Comparison of ENCODE assay signal across 11 mouse cellular contexts in the genomic region with DNA sequence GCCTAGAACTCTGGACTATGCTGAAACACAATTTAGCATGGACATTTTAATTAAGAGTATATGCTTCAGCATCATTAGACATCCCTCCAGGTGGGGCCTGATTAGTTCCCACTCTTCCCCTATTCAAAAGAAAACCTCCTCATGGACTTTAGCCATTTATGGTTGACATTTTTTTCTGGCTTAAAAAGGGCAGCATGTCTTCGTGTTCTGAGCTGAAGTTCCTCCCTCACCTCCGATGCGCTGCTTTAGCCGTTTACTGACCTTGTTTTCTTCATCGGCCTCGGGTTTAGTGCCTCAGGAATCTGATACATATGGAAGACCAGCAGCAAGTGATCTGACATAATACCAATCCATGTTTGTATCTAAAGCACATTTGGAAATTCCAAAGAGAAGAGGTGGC. TPM values are rescaled to one million over a fixed set of nuclear protein-coding genes. Genes with fewer than 3 reads are reported as not detected.
DNase-seq lines count a peak whose midpoint lies in the region; ATAC-seq and TF ChIP-seq lines count a peak whose summit lies in the region.
"Had no signal": no experiment of that assay in that cellular context is flagged by ENCODE, and none has a peak within 500 bp of the region (broad histone marks: within the 10 kb centered on the region; RNA-seq: fewer than 3 reads in every experiment).

No protein-coding gene starts in this region.

- no peaks in the 10 kb centered on the region for H3K9me3 ChIP-seq in heart, embryonic 14.5 days (ENCODE audit: control insufficient read depth, low read length)
- H3K9me3 ChIP-seq in heart, embryonic 11.5 days (replicated peaks; ENCODE audit: control insufficient read depth, low read length): no peaks in the 10 kb centered on the region
- H3K9me3 ChIP-seq in lung, embryonic 15.5 days: no peaks in the 10 kb centered on the region
- H3K9me3 ChIP-seq in limb, embryonic 14.5 days (ENCODE audit: control insufficient read depth, low read length): no peaks in the 10 kb centered on the region

- intact Hi-C loops in gastrocnemius, adult 2 months (cut with DNase I): loop anchor here (2.0 to 5.0 kb wide), 2 partner anchors 73 to 107 kb away; a partner anchor contains a TSS

- peak overlapping the region; percentile 23; the same call in 1 of the 2 replicates for H3K4me2 ChIP-seq in heart, embryonic 14.5 days (ENCODE audit: low read length)
- H3K4me2 ChIP-seq in heart, embryonic 11.5 days: no peak overlapping the region; the same call in 1 of the 2 replicates
- peak overlapping the region; percentile 49 for H3K4me2 ChIP-seq in lung, embryonic 15.5 days
- H3K4me2 ChIP-seq in limb, embryonic 14.5 days (replicated peaks; ENCODE audit: low read depth, low read length, severe bottlenecking): no peak overlapping the region

- DNase-seq in lung, postnatal 14 days: no peak
- DNase-seq in limb, embryonic 14.5 days (ENCODE audit: low spot score): no peak
- no peak for DNase-seq in gastrocnemius, postnatal 4 days (ENCODE audit: low spot score in 2 of 2)
- DNase-seq in gastrocnemius, adult 2 months: no peak
- DNase-seq: cerebellum, adult 9-10 months; layer of hippocampus, postnatal 36 days had no signal

- no peak for ATAC-seq in heart, embryonic 14.5 days (ENCODE audit: insufficient number of reproducible peaks, insufficient read depth, low FRiP score, low read depth)
- ATAC-seq in heart, embryonic 11.5 days (replicated peaks; ENCODE audit: insufficient number of reproducible peaks, low FRiP score, low TSS enrichment): no peak
- ATAC-seq in lung, embryonic 15.5 days (ENCODE audit: borderline replicate concordance, extremely low read depth, low FRiP score, low TSS enrichment): no peak
- no peak for ATAC-seq in limb, embryonic 14.5 days (ENCODE audit: low FRiP score, low read depth)
- ATAC-seq: CD4-positive, CD25-positive, alpha-beta regulatory T cell, adult 4 months had no signal

- no peak overlapping the region for H3K27ac ChIP-seq in heart, embryonic 14.5 days (replicated peaks in 1 of 2; ENCODE audit: control insufficient read depth in 1 of 2, insufficient read depth in 1 of 2, low read depth in 2 of 2, low read length in 2 of 2)
- H3K27ac ChIP-seq in heart, embryonic 11.5 days (ENCODE audit: low read depth, low read length): no peak overlapping the region
- H3K27ac ChIP-seq in lung, embryonic 15.5 days: no peak overlapping the region; the same call in 1 of the 2 replicates
- no peak overlapping the region for H3K27ac ChIP-seq in limb, embryonic 14.5 days (replicated peaks; ENCODE audit: low read depth, low read length)
- H3K27ac ChIP-seq in gastrocnemius, adult 2 months: no peak overlapping the region

- WGBS in heart, embryonic 14.5 days: 73% methylated on average over 6 of the region's 6 CpGs
- 74% methylated on average over 6 of the region's 6 CpGs for WGBS in heart, embryonic 11.5 days (ENCODE audit: insufficient replicate concordance)
- 61% methylated on average over 6 of the region's 6 CpGs for WGBS in lung, embryonic 15.5 days
- WGBS in limb, embryonic 14.5 days: 59% methylated on average over 6 of the region's 6 CpGs

- no peak for TF ChIP-seq CTCF in gastrocnemius, adult 2 months (IDR thresholded peaks at IDR 0.05)

- peaks cover 10% of the 10 kb centered on the region for H3K27me3 ChIP-seq in heart, embryonic 14.5 days (ENCODE audit: control insufficient read depth, insufficient read depth, low read length)
- peaks cover 7% of the 10 kb centered on the region; the same call in 1 of the 2 replicates for H3K27me3 ChIP-seq in heart, embryonic 11.5 days (ENCODE audit: control insufficient read depth, insufficient read depth, low read length)
- H3K27me3 ChIP-seq in lung, embryonic 15.5 days: no peaks in the 10 kb centered on the region
- peaks cover 6% of the 10 kb centered on the region; the same call in 1 of the 2 replicates for H3K27me3 ChIP-seq in limb, embryonic 14.5 days (ENCODE audit: control insufficient read depth, insufficient read depth, low read length)

- H3K36me3 ChIP-seq in heart, embryonic 14.5 days (ENCODE audit: control insufficient read depth, insufficient read depth, low read length): no peaks in the 10 kb centered on the region
- H3K36me3 ChIP-seq in heart, embryonic 11.5 days (ENCODE audit: control insufficient read depth, insufficient read depth, low read length): no peaks in the 10 kb centered on the region
- no peaks in the 10 kb centered on the region for H3K36me3 ChIP-seq in lung, embryonic 15.5 days
- H3K36me3 ChIP-seq in limb, embryonic 14.5 days (ENCODE audit: control insufficient read depth, insufficient read depth, low read length): no peaks in the 10 kb centered on the region

- peaks cover 0 to 4% of the 10 kb centered on the region in 2 experiments; a peak in 2 of 4 replicates for H3K4me1 ChIP-seq in heart, embryonic 14.5 days (ENCODE audit: control insufficient read depth in 2 of 2, insufficient read depth in 2 of 2, low read length in 2 of 2)
- no peaks in the 10 kb centered on the region for H3K4me1 ChIP-seq in heart, embryonic 11.5 days (ENCODE audit: control insufficient read depth, insufficient read depth, low read length)
- H3K4me1 ChIP-seq in lung, embryonic 15.5 days: no peaks in the 10 kb centered on the region; the same call in 1 of the 2 replicates
- H3K4me1 ChIP-seq in limb, embryonic 14.5 days (ENCODE audit: control insufficient read depth, insufficient read depth, low read length): no peaks in the 10 kb centered on the region

- no peak for TF ChIP-seq POLR2A in limb, embryonic 14.5 days (IDR thresholded peaks at IDR 0.05; ENCODE audit: borderline replicate concordance, extremely low read depth, insufficient read depth, insufficient read length)

- no peak overlapping the region for H3K9ac ChIP-seq in heart, embryonic 14.5 days (ENCODE audit: low read length)
- H3K9ac ChIP-seq in heart, embryonic 11.5 days (ENCODE audit: low read depth, low read length): no peak overlapping the region
- H3K9ac ChIP-seq in lung, embryonic 15.5 days: peak overlapping the region; percentile 52
- H3K9ac ChIP-seq in limb, embryonic 14.5 days (ENCODE audit: low read depth, low read length, severe bottlenecking): no peak overlapping the region

- H3K4me3 ChIP-seq in heart, embryonic 14.5 days (ENCODE audit: control insufficient read depth in 1 of 2, insufficient read depth in 1 of 2, low read depth in 1 of 2, low read length in 2 of 2): no peak overlapping the region
- H3K4me3 ChIP-seq in heart, embryonic 11.5 days (ENCODE audit: low read depth, low read length): no peak overlapping the region
- peak overlapping the region; percentile 45 for H3K4me3 ChIP-seq in lung, embryonic 15.5 days
- H3K4me3 ChIP-seq in limb, embryonic 14.5 days (replicated peaks; ENCODE audit: low read length): peak overlapping the region; percentile 26; the same call in 1 of the 2 replicates
- no peak overlapping the region for H3K4me3 ChIP-seq in gastrocnemius, adult 2 months

RNA-seq across cellular contexts. Expression of a gene that starts 1.4 kb away (rescaled TPM):
- 0.47 and 0.55 TPM in 2 replicates for polyA plus RNA-seq in heart, embryonic 14.5 days (2014; fragmentation: Nextera tagmentation; extraction: Ambion mirVana)
- polyA plus RNA-seq in heart, embryonic 11.5 days (2014; fragmentation: Nextera tagmentation; extraction: Ambion mirVana): 0.54 and 0.96 TPM in 2 replicates
- 14.3 and 16.4 TPM in 2 replicates for polyA plus RNA-seq in lung, embryonic 15.5 days (2015; fragmentation: Nextera tagmentation; extraction: Ambion mirVana)
- 4.7 and 4.9 TPM in 2 replicates for polyA plus RNA-seq in limb, embryonic 14.5 days (2012; rRNA removed)
- 6.5 and 9.5 TPM in 2 replicates for polyA plus RNA-seq in limb, embryonic 14.5 days (2014; fragmentation: Nextera tagmentation; extraction: Ambion mirVana)
- total RNA-seq in gastrocnemius, postnatal 4 days (2021): under 1 TPM; 0.17 to 0.29 TPM
- total RNA-seq in gastrocnemius, adult 2 months (2021): under 1 TPM; 0.39 to 0.89 TPM

RNA-seq across cellular contexts. Expression of a gene that starts 47.0 kb away (rescaled TPM):
- polyA plus RNA-seq in heart, embryonic 14.5 days (2014; fragmentation: Nextera tagmentation; extraction: Ambion mirVana): 0.13 and 0.15 TPM in 2 replicates
- 0.11 and 0.18 TPM in 2 replicates for polyA plus RNA-seq in heart, embryonic 11.5 days (2014; fragmentation: Nextera tagmentation; extraction: Ambion mirVana)
- polyA plus RNA-seq in lung, embryonic 15.5 days (2015; fragmentation: Nextera tagmentation; extraction: Ambion mirVana): 0.15 and 0.21 TPM in 2 replicates
- 0.15 and 0.26 TPM in 2 replicates for polyA plus RNA-seq in limb, embryonic 14.5 days (2012; rRNA removed)
- polyA plus RNA-seq in limb, embryonic 14.5 days (2014; fragmentation: Nextera tagmentation; extraction: Ambion mirVana): 0.21 and 0.25 TPM in 2 replicates
- under 1 TPM; 0.10 to 0.17 TPM for total RNA-seq in gastrocnemius, postnatal 4 days (2021)
- total RNA-seq in gastrocnemius, adult 2 months (2021): not detected
- total RNA-seq: granulocyte monocyte progenitor cell, adult 5-6 weeks had no signal

Comparison
In these comparisons a context has a peak if more than half of its experiments do, and no peak if none do; other contexts are left out.
1. H3K4me2 ChIP-seq: peak in heart, embryonic 14.5 days (single experiment) and lung, embryonic 15.5 days (single experiment); none in heart, embryonic 11.5 days (single experiment) and limb, embryonic 14.5 days (single experiment).
2. H3K4me3 ChIP-seq: peak in lung, embryonic 15.5 days (single experiment) and limb, embryonic 14.5 days (single experiment); none in heart, embryonic 14.5 days (0 of 2), heart, embryonic 11.5 days (single experiment) and gastrocnemius, adult 2 months (single experiment).